Mouse (Mus musculus) heart, postnatal 0 days (tissue): ENCODE results near the gene Rims1.

Experiments used
- CTCF ChIP-seq: IDR thresholded peaks from 2 replicates; pipeline ENCODE4 v1.5.1; 2016; ENCODE audit warnings: antibody characterized with exemption, control low read depth, low read depth
- EP300 ChIP-seq: IDR thresholded peaks from 2 replicates; pipeline ENCODE4 v1.6.1; 2016; ENCODE audit warnings: antibody characterized with exemption, low read depth

GRCm38 (mm10) chr1:22805726-22806625 is at the start of gene Rims1:
- TF ChIP-seq CTCF (no peak), EP300 (no peak)
